Mouse (Mus musculus) limb, embryonic 14.5 days (tissue): Measurements from ENCODE around the gene Slc4a1ap. TPM values are rescaled to one million over a fixed set of nuclear protein-coding genes. Genes with fewer than 3 reads are reported as not detected.
A peak's percentile ranks its signal among the peaks of the same experiment; 100 is the strongest.
"Not testable (repeated sequence)": the region's sequence is repeated elsewhere in the genome, so short reads cannot be mapped to it uniquely, and the experiment has no call there.

ENCODE experiments used
- ATAC-seq: fragments of 200-750 bp; cut with Nextera tagmentation; 2 replicates; pipeline ENCODE4 v1.8.0; 2017; ENCODE audit warnings: low read depth, moderate number of reproducible peaks, moderate TSS enrichment; ENCODE audit not compliant: low FRiP score
- DNase-seq: peaks from one replicate; pipeline ENCODE4 v3.0.0-alpha.2; 2015; ENCODE audit warnings: low spot score
- H3K27ac ChIP-seq: fragments of 300-500 bp; sonication (generic); replicated peaks from 2 replicates; pipeline ENCODE4 v1.5.1; 2014; ENCODE audit warnings: low read depth, mild to moderate bottlenecking, low read length, moderate library complexity, mixed read lengths
- H3K27me3 ChIP-seq: fragments of 300-500 bp; sonication (generic); 2 replicates; pipeline ENCODE4 v1.6.1; 2014; ENCODE audit warnings: low read length, mixed read lengths; ENCODE audit not compliant: control insufficient read depth, insufficient read depth
- H3K36me3 ChIP-seq: fragments of 300-500 bp; sonication (generic); 2 replicates; pipeline ENCODE4 v1.6.1; 2014; ENCODE audit warnings: mild to moderate bottlenecking, low read length, moderate library complexity, mixed read lengths; ENCODE audit not compliant: control insufficient read depth, insufficient read depth
- H3K4me1 ChIP-seq: fragments of 300-500 bp; sonication (generic); 2 replicates; pipeline ENCODE4 v1.6.1; 2014; ENCODE audit warnings: antibody characterized with exemption, low read length, mixed read lengths; ENCODE audit not compliant: control insufficient read depth, insufficient read depth
- H3K4me2 ChIP-seq: fragments of 300-500 bp; sonication (generic); replicated peaks from 2 replicates; pipeline ENCODE4 v1.6.1; 2014; ENCODE audit warnings: low read depth, mild to moderate bottlenecking, low read length, moderate library complexity; ENCODE audit not compliant: severe bottlenecking
- H3K4me3 ChIP-seq: fragments of 300-500 bp; sonication (generic); replicated peaks from 2 replicates; pipeline ENCODE4 v1.5.1; 2014; ENCODE audit warnings: low read length
- H3K9ac ChIP-seq: fragments of 300-500 bp; sonication (generic); 2 replicates; pipeline ENCODE4 v1.6.1; 2014; ENCODE audit warnings: mild to moderate bottlenecking, low read depth, low read length, moderate library complexity; ENCODE audit not compliant: severe bottlenecking
- H3K9me3 ChIP-seq: fragments of 300-500 bp; sonication (generic); 2 replicates; pipeline ENCODE4 v1.6.1; 2016; ENCODE audit warnings: low read length; ENCODE audit not compliant: control insufficient read depth
- POLR2A ChIP-seq: fragments of 200-500 bp; IDR thresholded peaks from 2 replicates; pipeline ENCODE4 v1.8.0; 2012; ENCODE audit warnings: inconsistent platforms, mild to moderate bottlenecking, moderate library complexity, borderline replicate concordance; ENCODE audit not compliant: insufficient read depth, insufficient read length; ENCODE audit errors: extremely low read depth
- WGBS: fragments of 180-500 bp; shearing (Covaris S2); extraction: QIAGEN DNeasy Blood & Tissue Kit; methylation state at CpG from one replicate; pipeline ENCODE4 v1.1.7; 2014; 5-methylcytosine and 5-hydroxymethylcytosine counted together
- polyA plus RNA-seq, 2 experiments: library from polyadenylated mRNA; depleted of rRNA in 1 of 2; stranded (reverse) in 1 of 2; unstranded in 1 of 2; fragments of >200 nt; fragmentation: Nextera tagmentation in 1 of 2; extraction: Ambion mirVana in 1 of 2; gene quantifications; 2 replicates each; pipeline versions ENCODE4 v1.2.1 to v1.2.3; 2012 to 2014

The Slc4a1ap gene
- polyA plus RNA-seq, 2 experiments, result 19.5 to 23.9 TPM

GRCm38 (mm10) chr5:31527117-31527680 is 404 bp downstream of the Slc4a1ap start:
- WGBS, result 3% methylated on average over 40 of the region's 40 CpGs
- peak overlapping the region; percentile 85 for H3K4me2 ChIP-seq
- peaks cover 43% of the 10 kb centered on the region for H3K36me3 ChIP-seq
- no peaks in the 10 kb centered on the region for H3K27me3 ChIP-seq
- peak overlapping the region; percentile 86 for H3K4me3 ChIP-seq
- H3K27ac ChIP-seq, result 0 out of 2 replicates have a peak overlapping the region, but pooled peaks have one; percentile 82
- peak overlapping the region; percentile 84 for H3K9ac ChIP-seq
- DNase-seq, result no peak
- no peaks in the 10 kb centered on the region for H3K9me3 ChIP-seq
- ATAC-seq, result 0 out of 2 replicates have a peak, but pooled peaks have one; percentile 6
- H3K4me1 ChIP-seq, result peaks cover 11% of the 10 kb centered on the region
- no peak for TF ChIP-seq POLR2A

GRCm38 (mm10) chr5:31527707-31528106 is 912 bp downstream of the Slc4a1ap start, which contains the start of gene Supt7l:
Gene Supt7l, minus strand, starts transcription at chr5:31527807.
- Histone ChIP-seq H3K4me3 (peak within 1 kb of the TSS; percentile 86), H3K36me3 (peaks cover 42% of the 10 kb centered on the region), H3K9ac (peak within 1 kb of the TSS; percentile 84), H3K27ac (peak within 1 kb of the TSS; percentile 82; the same call in 1 of the 2 replicates), H3K4me2 (peak within 1 kb of the TSS; percentile 85), H3K4me1 (peaks cover 11% of the 10 kb centered on the region)
- 77% methylated on average over 11 of the region's 11 CpGs for WGBS
- not testable (repeated sequence) for DNase-seq, H3K27me3 ChIP-seq, H3K9me3 ChIP-seq, ATAC-seq

- Histone ChIP-seq H3K36me3 (peaks cover 44% of the 10 kb centered on the region), H3K4me1 (peaks cover 11% of the 10 kb centered on the region), H3K27ac (no peak overlapping the region), H3K4me3 (no peak overlapping the region), H3K9ac (no peak overlapping the region), H3K27me3 (no peaks in the 10 kb centered on the region), H3K9me3 (no peaks in the 10 kb centered on the region), H3K4me2 (no peak overlapping the region)
- ATAC-seq (no peak), DNase-seq (no peak)
- 58% methylated on average over 2 of the region's 2 CpGs for WGBS
- no peak for TF ChIP-seq POLR2A
These were observed 1.8 kb downstream of the Slc4a1ap start for GRCm38 (mm10) chr5:31528560-31528959.

- DNase-seq (no peak), ATAC-seq (no peak)
- H3K4me2 ChIP-seq, result no peak overlapping the region
- H3K9me3 ChIP-seq, result no peaks in the 10 kb centered on the region
- no peak overlapping the region for H3K9ac ChIP-seq
- H3K36me3 ChIP-seq, result peaks cover 90% of the 10 kb centered on the region
- no peak for TF ChIP-seq POLR2A
- WGBS, result 83% methylated on average over 2 of the region's 2 CpGs
- H3K27ac ChIP-seq, result no peak overlapping the region
- H3K4me1 ChIP-seq, result no peaks in the 10 kb centered on the region
- no peak overlapping the region for H3K4me3 ChIP-seq
- no peaks in the 10 kb centered on the region for H3K27me3 ChIP-seq
These were observed 8.4 kb downstream of the Slc4a1ap start for GRCm38 (mm10) chr5:31535228-31535627.

- no peak overlapping the region for H3K27ac ChIP-seq
- 61% methylated on average over 1 of the region's 1 CpGs for WGBS
- no peak for TF ChIP-seq POLR2A
- no peaks in the 10 kb centered on the region for H3K9me3 ChIP-seq
- no peaks in the 10 kb centered on the region for H3K27me3 ChIP-seq
- DNase-seq, result no peak
- H3K36me3 ChIP-seq, result peaks cover 62% of the 10 kb centered on the region
- no peak overlapping the region for H3K4me2 ChIP-seq
- H3K4me1 ChIP-seq, result 0 out of 2 replicates have a peak, but pooled peaks cover 3% of the 10 kb centered on the region
- no peak overlapping the region for H3K9ac ChIP-seq
- no peak for ATAC-seq
- H3K4me3 ChIP-seq, result no peak overlapping the region
These were observed 32.6 kb downstream of the Slc4a1ap start for GRCm38 (mm10) chr5:31559401-31559800.
